Mouse (Mus musculus): ENCODE results near the gene Pgap2. TPM values are rescaled to one million over a fixed set of nuclear protein-coding genes. Genes with fewer than 3 reads are reported as not detected.
A peak's percentile ranks its signal among the peaks of the same experiment; 100 is the strongest.

The Pgap2 gene
- polyA plus RNA-seq, 1 experiment from 2014 or later: 50.1 TPM

- Histone ChIP-seq H3K27ac (replicated peaks) (no peak overlapping the region), H3K4me1 (0 out of 2 replicates have a peak, but pooled peaks cover 3% of the 10 kb centered on the region), H3K36me3 (no peaks in the 10 kb centered on the region), H3K4me3 (peak overlapping the region; percentile 63), H3K9me3 (no peaks in the 10 kb centered on the region), H3K4me2 (replicated peaks) (peak overlapping the region; percentile 91), H3K9ac (replicated peaks) (peak overlapping the region; percentile 72), H3K27me3 (no peaks in the 10 kb centered on the region)
- WGBS: 2% methylated on average over 11 of the region's 13 CpGs
- peak; percentile 66 for ATAC-seq (ENCODE audit: low FRiP score, low read depth)
Observed at GRCm38 (mm10) chr7:102222336-102222735, 12.3 kb downstream of the Pgap2 start.

- peak overlapping the region; percentile 91 for H3K4me2 ChIP-seq (replicated peaks)
Observed at GRCm38 (mm10) chr7:102222830-102223556, 13.0 kb downstream of the Pgap2 start.

GRCm38 (mm10) chr7:102223883-102224738 is 14.1 kb downstream of the Pgap2 start:
- WGBS: 91% methylated on average over 5 of the region's 5 CpGs
- no peak overlapping the region for H3K4me3 ChIP-seq
- ATAC-seq (ENCODE audit: low FRiP score, low read depth): no peak

More at GRCm38 (mm10) chr7:102222830-102223556, 13.0 kb downstream of the Pgap2 start:
- H3K27me3 ChIP-seq: no peaks in the 10 kb centered on the region
- 0 out of 2 replicates have a peak, but pooled peaks cover 3% of the 10 kb centered on the region for H3K4me1 ChIP-seq
- ATAC-seq (ENCODE audit: low FRiP score, low read depth): peak; percentile 89
- peak overlapping the region; percentile 63 for H3K4me3 ChIP-seq
- peak overlapping the region; percentile 72 for H3K9ac ChIP-seq (replicated peaks)
- H3K27ac ChIP-seq (replicated peaks): 0 out of 2 replicates have a peak overlapping the region, but pooled peaks have one; percentile 49
- no peaks in the 10 kb centered on the region for H3K9me3 ChIP-seq
- H3K36me3 ChIP-seq: no peaks in the 10 kb centered on the region
- WGBS: 1% methylated on average over 31 of the region's 31 CpGs

GRCm38 (mm10) chr7:102226051-102226450 is 16.0 kb downstream of the Pgap2 start:
- H3K4me2 ChIP-seq (replicated peaks): no peak overlapping the region
- H3K4me3 ChIP-seq: no peak overlapping the region
- H3K9ac ChIP-seq (replicated peaks): no peak overlapping the region
- no peaks in the 10 kb centered on the region for H3K27me3 ChIP-seq
- no peaks in the 10 kb centered on the region for H3K9me3 ChIP-seq
- WGBS: 95% methylated on average over 6 of the region's 6 CpGs
- H3K36me3 ChIP-seq: no peaks in the 10 kb centered on the region
- no peak overlapping the region for H3K27ac ChIP-seq (replicated peaks)
- 0 out of 2 replicates have a peak, but pooled peaks cover 3% of the 10 kb centered on the region for H3K4me1 ChIP-seq
- ATAC-seq (ENCODE audit: low FRiP score, low read depth): no peak

More at GRCm38 (mm10) chr7:102223883-102224738, 14.1 kb downstream of the Pgap2 start:
- Histone ChIP-seq H3K4me2 (replicated peaks) (no peak overlapping the region), H3K9me3 (no peaks in the 10 kb centered on the region), H3K27ac (replicated peaks) (no peak overlapping the region), H3K4me1 (0 out of 2 replicates have a peak, but pooled peaks cover 3% of the 10 kb centered on the region), H3K9ac (replicated peaks) (no peak overlapping the region), H3K36me3 (no peaks in the 10 kb centered on the region), H3K27me3 (no peaks in the 10 kb centered on the region)

GRCm38 (mm10) chr7:102228049-102228670 is 18.2 kb downstream of the Pgap2 start:
- H3K4me3 ChIP-seq: no peak overlapping the region
- 0 out of 2 replicates have a peak, but pooled peaks cover under 1% of the 10 kb centered on the region for H3K4me1 ChIP-seq
- 91% methylated on average over 4 of the region's 4 CpGs for WGBS
- H3K27me3 ChIP-seq: no peaks in the 10 kb centered on the region
- H3K27ac ChIP-seq (replicated peaks): no peak overlapping the region
- no peaks in the 10 kb centered on the region for H3K9me3 ChIP-seq
- no peak overlapping the region for H3K4me2 ChIP-seq (replicated peaks)
- no peak overlapping the region for H3K9ac ChIP-seq (replicated peaks)
- H3K36me3 ChIP-seq: no peaks in the 10 kb centered on the region
- no peak for ATAC-seq (ENCODE audit: low FRiP score, low read depth)

- 92% methylated on average over 6 of the region's 6 CpGs for WGBS
- Histone ChIP-seq H3K27ac (replicated peaks) (no peak overlapping the region), H3K4me1 (no peaks in the 10 kb centered on the region), H3K4me2 (replicated peaks) (no peak overlapping the region), H3K9me3 (no peaks in the 10 kb centered on the region), H3K36me3 (no peaks in the 10 kb centered on the region), H3K27me3 (no peaks in the 10 kb centered on the region), H3K4me3 (no peak overlapping the region), H3K9ac (replicated peaks) (no peak overlapping the region)
- ATAC-seq (ENCODE audit: low FRiP score, low read depth): no peak
Observed at GRCm38 (mm10) chr7:102229814-102230213, 19.8 kb downstream of the Pgap2 start.

DNA sequence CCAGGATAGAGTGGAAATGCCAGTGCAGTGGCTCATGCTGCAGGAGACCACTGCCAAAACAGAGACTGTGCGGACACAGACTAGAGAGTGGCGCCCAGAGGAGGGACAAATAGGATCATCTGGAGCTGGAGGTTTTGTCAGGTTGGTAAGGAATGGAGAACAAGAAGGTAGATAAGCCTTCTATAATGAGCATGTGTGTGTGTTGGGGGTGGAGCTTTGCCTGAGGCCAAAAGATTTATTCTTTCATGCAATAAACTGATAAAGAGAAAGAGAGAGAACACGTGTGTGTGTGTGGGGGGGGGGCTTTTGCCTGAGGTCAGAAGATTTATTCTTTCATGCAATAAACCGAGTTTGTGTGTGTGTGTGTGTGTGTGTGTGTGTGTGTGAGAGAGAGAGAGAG is 23.1 kb downstream of the Pgap2 start:
- Histone ChIP-seq H3K9me3 (no peaks in the 10 kb centered on the region), H3K27ac (replicated peaks) (no peak overlapping the region), H3K27me3 (no peaks in the 10 kb centered on the region), H3K4me2 (replicated peaks) (no peak overlapping the region), H3K36me3 (peaks cover 22% of the 10 kb centered on the region), H3K4me1 (no peaks in the 10 kb centered on the region), H3K4me3 (no peak overlapping the region), H3K9ac (replicated peaks) (no peak overlapping the region)
- no peak for ATAC-seq (ENCODE audit: low FRiP score, low read depth)
- WGBS: 75% methylated on average over 4 of the region's 4 CpGs

- no peaks in the 10 kb centered on the region for H3K9me3 ChIP-seq
- H3K4me2 ChIP-seq (replicated peaks): no peak overlapping the region
- H3K27ac ChIP-seq (replicated peaks): no peak overlapping the region
- WGBS: 86% methylated on average over 8 of the region's 8 CpGs
- ATAC-seq (ENCODE audit: low FRiP score, low read depth): no peak
- no peaks in the 10 kb centered on the region for H3K4me1 ChIP-seq
- H3K27me3 ChIP-seq: no peaks in the 10 kb centered on the region
- peaks cover 50% of the 10 kb centered on the region for H3K36me3 ChIP-seq
- H3K9ac ChIP-seq (replicated peaks): no peak overlapping the region
- H3K4me3 ChIP-seq: no peak overlapping the region
Observed at GRCm38 (mm10) chr7:102238686-102239286, 28.8 kb downstream of the Pgap2 start.

- ATAC-seq (ENCODE audit: low FRiP score, low read depth): no peak
- H3K27ac ChIP-seq (replicated peaks): no peak overlapping the region
- peaks cover 50% of the 10 kb centered on the region for H3K36me3 ChIP-seq
- H3K4me2 ChIP-seq (replicated peaks): no peak overlapping the region
- WGBS: 95% methylated on average over 16 of the region's 16 CpGs
- H3K9ac ChIP-seq (replicated peaks): no peak overlapping the region
- H3K4me3 ChIP-seq: no peak overlapping the region
- no peaks in the 10 kb centered on the region for H3K27me3 ChIP-seq
- no peaks in the 10 kb centered on the region for H3K9me3 ChIP-seq
- H3K4me1 ChIP-seq: no peaks in the 10 kb centered on the region
Observed at GRCm38 (mm10) chr7:102239591-102239990, 29.6 kb downstream of the Pgap2 start.

DNA sequence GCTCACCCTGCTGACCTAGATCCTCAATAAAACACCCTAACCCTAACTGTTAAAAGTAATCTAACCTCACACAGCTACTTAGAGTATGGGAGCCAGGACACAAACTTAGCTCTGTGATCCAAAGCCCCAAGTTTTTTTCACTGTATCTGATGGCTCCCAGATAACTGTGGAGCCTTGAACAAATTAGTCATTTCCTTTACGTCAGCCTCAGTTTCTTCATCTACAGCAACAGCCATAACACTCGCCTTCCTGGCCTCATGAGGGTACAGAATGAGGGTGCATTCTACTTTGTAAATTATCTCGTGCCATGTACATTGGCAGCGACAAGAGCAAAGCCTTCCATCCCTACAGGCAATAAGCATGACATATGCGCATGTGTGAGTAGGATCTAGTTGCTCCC is 32.4 kb downstream of the Pgap2 start:
- peaks cover 17% of the 10 kb centered on the region for H3K4me1 ChIP-seq
- no peaks in the 10 kb centered on the region for H3K27me3 ChIP-seq
- peaks cover 35% of the 10 kb centered on the region for H3K36me3 ChIP-seq
- H3K9ac ChIP-seq (replicated peaks): no peak overlapping the region
- no peaks in the 10 kb centered on the region for H3K9me3 ChIP-seq
- no peak overlapping the region for H3K4me3 ChIP-seq
- ATAC-seq (ENCODE audit: low FRiP score, low read depth): no peak
- no peak overlapping the region for H3K4me2 ChIP-seq (replicated peaks)
- 90% methylated on average over 5 of the region's 5 CpGs for WGBS
- no peak overlapping the region for H3K27ac ChIP-seq (replicated peaks)

DNA sequence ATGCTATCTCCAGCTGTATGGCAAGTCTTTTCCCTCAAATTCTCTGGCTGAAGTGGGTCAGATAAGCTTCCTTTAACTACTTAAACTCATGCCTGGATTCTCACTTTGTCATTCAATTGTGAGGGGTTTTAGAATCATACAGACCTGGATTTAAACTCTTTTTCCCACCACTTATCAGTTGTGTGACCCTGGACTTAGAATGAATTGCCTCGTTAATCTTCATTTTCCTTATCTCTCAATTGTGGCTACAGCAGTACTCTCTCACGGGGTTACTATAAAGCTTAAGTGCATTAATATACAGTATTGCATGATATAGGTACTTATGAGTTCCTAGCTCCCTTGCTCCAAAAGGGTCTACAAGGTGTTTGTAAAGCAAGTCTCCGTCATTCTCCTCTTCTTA is 32.9 kb downstream of the Pgap2 start:
- Histone ChIP-seq H3K27me3 (no peaks in the 10 kb centered on the region), H3K4me1 (peaks cover 22% of the 10 kb centered on the region), H3K9ac (replicated peaks) (no peak overlapping the region), H3K4me3 (no peak overlapping the region), H3K4me2 (replicated peaks) (no peak overlapping the region), H3K9me3 (no peaks in the 10 kb centered on the region), H3K36me3 (peaks cover 29% of the 10 kb centered on the region), H3K27ac (replicated peaks) (no peak overlapping the region)
- ATAC-seq (ENCODE audit: low FRiP score, low read depth): no peak
- 89% methylated on average over 3 of the region's 3 CpGs for WGBS

All from midbrain, embryonic 12.5 days (tissue).